In the genomic region with DNA sequence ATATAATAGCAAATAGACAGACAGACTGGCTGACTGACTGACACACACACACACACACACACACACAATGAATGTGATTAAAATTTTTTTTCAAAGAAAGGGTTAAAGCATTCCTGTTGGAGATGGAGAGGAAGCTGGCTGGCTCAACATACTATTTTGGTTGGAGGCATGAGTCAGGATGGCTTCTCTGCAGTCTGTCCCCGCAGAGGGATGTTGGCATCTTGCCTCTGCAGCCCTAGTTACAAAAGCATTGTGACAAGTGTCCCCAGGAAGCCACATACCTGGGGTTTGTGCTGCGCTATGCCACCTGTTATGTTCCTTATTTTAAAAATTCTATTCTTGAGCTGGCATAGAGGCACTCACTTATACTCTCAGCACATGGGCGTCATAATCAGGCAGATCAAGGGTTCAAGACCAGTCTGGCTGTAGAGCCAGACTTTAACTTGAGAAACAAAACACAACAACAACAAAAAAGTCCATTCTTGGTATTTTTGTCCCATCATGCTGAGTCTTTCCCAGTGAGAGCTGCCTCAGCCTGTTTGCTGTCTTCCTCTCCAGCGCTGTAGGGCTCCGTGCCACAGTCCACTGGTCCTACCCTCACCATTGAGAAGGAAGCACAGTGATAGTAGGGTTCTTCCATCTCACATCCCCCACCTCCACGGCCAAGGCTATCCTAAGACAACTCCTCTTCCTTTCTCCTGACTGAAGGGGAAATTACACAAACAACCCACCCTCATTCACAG, we compare ENCODE assay signal across 13 mouse cellular contexts. TPM values are rescaled to one million over a fixed set of nuclear protein-coding genes. Genes with fewer than 3 reads are reported as not detected.
A peak's percentile ranks its signal among the peaks of the same experiment; 100 is the strongest.
DNase-seq lines count a peak whose midpoint lies in the region; ATAC-seq and TF ChIP-seq lines count a peak whose summit lies in the region.
"Had no signal": no experiment of that assay in that cellular context is flagged by ENCODE, and none has a peak within 500 bp of the region (broad histone marks: within the 10 kb centered on the region; RNA-seq: fewer than 3 reads in every experiment).

No protein-coding gene starts in this region.

- peak; percentile 24 for DNase-seq in adrenal gland, postnatal 14 days
- DNase-seq in adrenal gland, adult 8-10 months = no peak
- DNase-seq in brain, adult 2 months (ENCODE audit: low read depth, low spot score) = peak; percentile 99
- peak; percentile 75 to 87 for DNase-seq in frontal cortex, adult 2 months (ENCODE audit: extremely low spot score in 1 of 2, low spot score in 1 of 2)
- peak; percentile 59 to 72 for DNase-seq in left cerebral cortex, postnatal 10 days (ENCODE audit: extremely low spot score in 1 of 2, low spot score in 2 of 2)
- DNase-seq in spleen, postnatal 4 days (ENCODE audit: low spot score in 2 of 2) = no peak
- DNase-seq in ovary, adult 18-20 months (ENCODE audit: low spot score) = no peak
- DNase-seq: kidney, adult 18-20 months had no signal

- no peak overlapping the region for H3K4me2 ChIP-seq in intestine, postnatal 0 days (replicated peaks; ENCODE audit: low read depth)
- H3K4me2 ChIP-seq: forebrain, embryonic 15.5 days; heart, embryonic 15.5 days; limb, embryonic 12.5 days had no signal

- H3K4me1 ChIP-seq in intestine, postnatal 0 days (replicated peaks; ENCODE audit: control insufficient read depth, insufficient read depth, low read length) = no peaks in the 10 kb centered on the region
- H3K4me1 ChIP-seq: limb, embryonic 12.5 days had no signal

- no peaks in the 10 kb centered on the region for H3K27me3 ChIP-seq in intestine, postnatal 0 days (replicated peaks; ENCODE audit: control insufficient read depth, insufficient read depth, low read length)
- H3K27me3 ChIP-seq: forebrain, embryonic 15.5 days; heart, embryonic 15.5 days; limb, embryonic 12.5 days had no signal

- no peak for ATAC-seq in intestine, postnatal 0 days
- ATAC-seq: forebrain, embryonic 15.5 days had no signal

- H3K9me3 ChIP-seq in intestine, postnatal 0 days (ENCODE audit: control insufficient read depth) = no peaks in the 10 kb centered on the region
- H3K9me3 ChIP-seq: forebrain, embryonic 15.5 days; heart, embryonic 15.5 days; limb, embryonic 12.5 days had no signal

- no peak for TF ChIP-seq CTCF in intestine, postnatal 0 days (IDR thresholded peaks at IDR 0.05; ENCODE audit: low read depth)

- H3K4me3 ChIP-seq in intestine, postnatal 0 days (ENCODE audit: low read depth, low read length) = no peak overlapping the region
- H3K4me3 ChIP-seq: forebrain, embryonic 15.5 days; heart, embryonic 15.5 days; limb, embryonic 12.5 days had no signal

- no peaks in the 10 kb centered on the region for H3K36me3 ChIP-seq in intestine, postnatal 0 days (ENCODE audit: control insufficient read depth, insufficient read depth)
- H3K36me3 ChIP-seq: forebrain, embryonic 15.5 days; heart, embryonic 15.5 days; limb, embryonic 12.5 days had no signal

- intact Hi-C loops in left cerebral cortex, postnatal 10 days (cut with DNase I) = no loop called here

- H3K27ac ChIP-seq in intestine, postnatal 0 days (ENCODE audit: low read depth, low read length) = no peak overlapping the region
- H3K27ac ChIP-seq: forebrain, embryonic 15.5 days; heart, embryonic 15.5 days; limb, embryonic 12.5 days; macrophage had no signal

- 81% methylated on average over 6 of the region's 6 CpGs for WGBS in intestine, postnatal 0 days

- no peak overlapping the region for H3K9ac ChIP-seq in intestine, postnatal 0 days (ENCODE audit: low read depth, low read length)
- H3K9ac ChIP-seq: forebrain, embryonic 15.5 days; heart, embryonic 15.5 days; limb, embryonic 12.5 days had no signal

RNA-seq across cellular contexts. Expression of gene Nmnat2, which starts 45.9 kb away (rescaled TPM):
- 0.96 and 2.6 TPM in 2 replicates for total RNA-seq in adrenal gland, postnatal 14 days (2021)
- total RNA-seq in adrenal gland, adult 8-10 months (2022) = 1 to 10 TPM; 1.5 to 3.0 (median 2.2) TPM
- 71.2 and 81.0 TPM in 2 replicates for polyA plus RNA-seq in frontal cortex, adult 2 months (2012; rRNA removed)
- total RNA-seq in left cerebral cortex, postnatal 10 days (2021) = 100 to 1,000 TPM; 136 to 140 TPM
- 0.78 and 1.1 TPM in 2 replicates for polyA plus RNA-seq in intestine, postnatal 0 days (2015; fragmentation: Nextera tagmentation; extraction: Ambion mirVana)
- polyA plus RNA-seq: macrophage had no signal

Comparison
In these comparisons a context has a peak if more than half of its experiments do, and no peak if none do; other contexts are left out.
1. DNase-seq: peak in adrenal gland, postnatal 14 days (single experiment), brain, adult 2 months (single experiment), frontal cortex, adult 2 months (2 of 2) and left cerebral cortex, postnatal 10 days (2 of 2); none in adrenal gland, adult 8-10 months (single experiment), spleen, postnatal 4 days (0 of 2) and ovary, adult 18-20 months (single experiment).
2. RNA of gene Nmnat2, which starts 45.9 kb away (total RNA-seq): 136 to 140 TPM in left cerebral cortex, postnatal 10 days; 1.5 to 3.0 TPM in adrenal gland, adult 8-10 months and 0.96 to 2.6 TPM in adrenal gland, postnatal 14 days; every median in the first group is over 10 times any median in the second.